Mouse (Mus musculus) liver, embryonic 13.5 days (tissue): ENCODE measurements around the gene Myo10. TPM values are rescaled to one million over a fixed set of nuclear protein-coding genes. Genes with fewer than 3 reads are reported as not detected.
A peak's percentile ranks its signal among the peaks of the same experiment; 100 is the strongest.

Source experiments
- ATAC-seq: fragments of 200-750 bp; cut with Nextera tagmentation; 2 replicates; pipeline ENCODE4 v1.8.0; 2017; ENCODE audit warnings: low read depth, mild to moderate bottlenecking, moderate number of reproducible peaks, moderate library complexity
- DNase-seq: peaks from one replicate; pipeline ENCODE4 v3.0.0; 2022
- H3K27ac ChIP-seq: fragments of 300-500 bp; sonication (generic); 2 replicates; pipeline ENCODE4 v1.5.1; 2015; ENCODE audit warnings: moderate library complexity, mild to moderate bottlenecking, inconsistent platforms
- H3K27me3 ChIP-seq: fragments of 300-500 bp; sonication (generic); 2 replicates; pipeline ENCODE4 v1.6.1; 2015; ENCODE audit warnings: mild to moderate bottlenecking, inconsistent platforms
- H3K36me3 ChIP-seq: fragments of 300-500 bp; sonication (generic); 2 replicates; pipeline ENCODE4 v1.6.1; 2015; ENCODE audit warnings: mild to moderate bottlenecking, inconsistent platforms
- H3K4me1 ChIP-seq: fragments of 300-500 bp; sonication (generic); replicated peaks from 2 replicates; pipeline ENCODE4 v1.6.1; 2015; ENCODE audit warnings: inconsistent platforms
- H3K4me2 ChIP-seq: fragments of 300-500 bp; sonication (generic); 2 replicates; pipeline ENCODE4 v1.6.1; 2015; ENCODE audit warnings: inconsistent platforms, mild to moderate bottlenecking, moderate library complexity
- H3K4me3 ChIP-seq: fragments of 300-500 bp; sonication (generic); replicated peaks from 2 replicates; pipeline ENCODE4 v1.5.1; 2015; ENCODE audit warnings: mild to moderate bottlenecking, inconsistent platforms
- H3K9ac ChIP-seq: fragments of 300-500 bp; sonication (generic); 2 replicates; pipeline ENCODE4 v1.6.1; 2015; ENCODE audit warnings: mild to moderate bottlenecking, inconsistent platforms
- H3K9me3 ChIP-seq: fragments of 300-500 bp; sonication (generic); replicated peaks from 2 replicates; pipeline ENCODE4 v1.6.1; 2016; ENCODE audit warnings: inconsistent platforms
- WGBS: fragments of 180-500 bp; shearing (Covaris S2); methylation state at CpG from one replicate; pipeline ENCODE4 v1.1.7; 2015; ENCODE audit not compliant: insufficient replicate concordance; 5-methylcytosine and 5-hydroxymethylcytosine counted together
- polyA plus RNA-seq: library from polyadenylated mRNA; unstranded; fragments of >200 nt; fragmentation: Nextera tagmentation; extraction: Ambion mirVana; gene quantifications from 2 replicates; pipeline ENCODE4 v1.2.1, GENCODE M21; 2015

Myo10 gene
- polyA plus RNA-seq, 1 experiment from 2014 or later, result 3.8 TPM

DNA sequence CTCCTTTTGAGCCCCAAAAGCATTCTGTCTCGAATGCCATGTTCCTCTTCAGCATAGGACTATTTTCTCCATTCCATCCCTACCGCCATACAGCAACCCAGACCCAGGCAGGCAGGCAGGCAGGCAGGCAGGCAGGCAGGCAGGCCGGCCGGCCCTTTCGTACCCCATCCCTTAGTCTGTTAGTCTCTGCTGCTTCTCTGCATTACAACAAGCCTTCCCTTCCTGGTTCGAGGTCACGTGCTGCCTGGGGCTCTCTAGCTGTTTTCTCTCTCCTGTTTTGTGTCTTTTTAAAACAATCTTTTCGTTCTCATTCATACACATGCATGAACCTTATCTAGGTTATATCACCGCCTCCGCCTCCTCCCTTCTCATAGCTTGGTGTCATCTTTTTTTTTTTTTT, 149.5 kb downstream of the Myo10 start:
- ATAC-seq, result no peak
- H3K9me3 ChIP-seq, result no peaks in the 10 kb centered on the region
- no peak overlapping the region for H3K4me3 ChIP-seq

DNA sequence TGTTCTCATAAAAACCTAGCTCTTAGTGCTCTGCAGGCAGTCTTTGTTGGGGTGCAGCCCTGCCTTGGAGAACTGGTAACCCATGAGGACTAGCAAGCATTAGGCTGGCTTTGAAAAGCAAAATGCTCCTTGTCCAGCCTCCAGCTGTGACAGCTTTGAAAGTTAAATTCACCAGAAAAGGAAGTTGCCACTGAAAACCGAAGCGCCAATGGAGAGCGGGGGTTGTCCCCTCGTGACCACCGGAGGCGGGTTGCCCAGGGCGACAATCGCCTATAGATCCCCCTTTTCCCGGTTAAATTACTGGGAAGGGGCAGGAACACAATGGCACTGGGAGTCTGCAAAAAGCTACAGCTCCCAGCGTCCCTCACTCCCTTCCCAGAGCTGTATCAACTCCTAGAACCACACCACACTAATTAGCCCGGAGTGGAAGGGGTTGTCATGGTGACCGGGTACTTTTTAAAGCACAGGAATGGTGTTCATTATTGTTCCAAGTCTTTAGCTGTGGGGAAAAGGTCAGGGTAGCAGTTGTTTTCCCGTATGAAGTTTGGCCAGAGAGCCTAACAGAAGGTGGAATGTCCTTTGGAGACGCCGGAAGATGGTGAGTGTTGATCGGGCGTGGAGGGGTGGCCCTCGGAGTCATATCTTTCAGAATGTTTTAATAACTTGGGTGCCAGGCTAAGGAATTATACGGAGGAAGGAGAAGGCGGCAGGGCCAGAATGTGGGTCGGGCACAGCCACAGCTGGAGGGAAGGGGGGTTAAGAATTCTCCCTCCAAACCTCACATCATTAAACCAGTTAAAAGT, 151.6 kb downstream of the Myo10 start:
- DNase-seq, result no peak
- peaks cover 5% of the 10 kb centered on the region; the same call in 1 of the 2 replicates for H3K36me3 ChIP-seq

More for the DNA sequence above, 149.5 kb downstream of the Myo10 start:
- no peaks in the 10 kb centered on the region for H3K27me3 ChIP-seq
- no peak overlapping the region for H3K27ac ChIP-seq
- WGBS, result 73% methylated on average over 10 of the region's 10 CpGs
- H3K4me2 ChIP-seq, result no peak overlapping the region
- peaks cover 15% of the 10 kb centered on the region for H3K4me1 ChIP-seq
- H3K9ac ChIP-seq, result no peak overlapping the region
- H3K36me3 ChIP-seq, result 0 out of 2 replicates have a peak, but pooled peaks cover 3% of the 10 kb centered on the region
- no peak for DNase-seq

DNA sequence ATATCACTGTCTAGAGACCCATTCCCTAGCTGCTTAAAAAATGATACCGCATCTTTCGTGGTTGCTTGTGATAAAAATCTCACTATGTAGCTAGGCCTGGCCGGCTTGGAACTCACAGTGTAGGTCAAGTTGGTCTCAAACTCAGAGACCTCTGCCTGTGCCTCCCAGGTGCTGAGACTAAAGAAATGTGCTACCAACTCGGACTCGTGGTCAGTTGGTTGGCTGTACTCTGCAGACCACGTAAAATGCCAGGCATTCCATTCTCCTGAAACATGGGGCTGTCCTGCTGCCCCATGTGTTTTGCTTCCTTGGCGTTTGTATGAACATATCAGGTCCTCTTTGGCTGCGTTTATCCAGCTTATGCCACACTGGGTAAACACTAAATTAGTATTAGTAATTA, 156.6 kb downstream of the Myo10 start:
- WGBS, result 73% methylated on average over 8 of the region's 8 CpGs
- Histone ChIP-seq H3K4me3 (no peak overlapping the region), H3K27me3 (no peaks in the 10 kb centered on the region), H3K27ac (no peak overlapping the region), H3K4me2 (no peak overlapping the region), H3K4me1 (no peaks in the 10 kb centered on the region), H3K36me3 (peaks cover 25% of the 10 kb centered on the region), H3K9ac (no peak overlapping the region), H3K9me3 (no peaks in the 10 kb centered on the region)
- no peak for DNase-seq
- no peak for ATAC-seq

More for the DNA sequence above, 151.6 kb downstream of the Myo10 start:
- 25% methylated on average over 21 of the region's 21 CpGs for WGBS
- Histone ChIP-seq H3K4me1 (peaks cover 4% of the 10 kb centered on the region; the same call in 1 of the 2 replicates), H3K27ac (peak overlapping the region; percentile 3; the same call in 1 of the 2 replicates), H3K4me2 (peak overlapping the region; percentile 41), H3K9me3 (no peaks in the 10 kb centered on the region), H3K27me3 (no peaks in the 10 kb centered on the region), H3K9ac (no peak overlapping the region), H3K4me3 (peak overlapping the region; percentile 29)
- peak; percentile 23; the same call in 1 of the 2 replicates for ATAC-seq

DNA sequence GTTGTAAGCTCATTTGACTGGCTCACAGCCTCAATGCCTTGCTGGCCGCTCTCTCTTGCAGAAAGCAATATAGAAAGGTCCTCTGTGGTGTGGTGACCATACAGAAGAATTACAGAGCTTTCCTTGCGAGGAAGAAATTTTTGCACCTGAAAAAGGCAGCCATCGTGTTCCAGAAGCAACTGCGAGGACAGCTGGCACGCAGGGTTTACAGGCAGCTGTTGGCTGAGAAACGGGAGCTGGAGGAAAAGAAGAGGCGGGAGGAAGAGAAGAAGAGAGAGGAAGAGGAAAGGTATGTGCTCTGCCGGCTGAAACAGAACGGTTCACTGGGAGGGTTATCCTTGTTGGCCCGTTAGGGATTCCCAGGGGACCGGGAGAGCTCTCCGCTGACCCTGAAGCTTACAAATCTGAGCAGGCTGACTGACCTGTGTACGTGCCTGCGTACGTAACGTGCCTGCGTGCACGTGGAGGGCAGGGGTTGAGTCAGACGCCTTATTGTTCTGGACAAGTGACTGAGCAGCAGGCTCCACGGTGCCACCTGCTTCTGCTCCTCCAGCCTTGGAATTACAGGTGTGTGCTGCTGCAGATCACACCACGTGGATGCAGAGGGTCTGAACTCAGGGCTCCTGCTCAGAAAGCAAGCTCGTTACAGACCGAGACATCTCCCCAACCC, 157.3 kb downstream of the Myo10 start:
- no peaks in the 10 kb centered on the region for H3K27me3 ChIP-seq
- H3K4me1 ChIP-seq, result no peaks in the 10 kb centered on the region
- ATAC-seq, result no peak
- H3K4me2 ChIP-seq, result no peak overlapping the region
- no peak overlapping the region for H3K4me3 ChIP-seq
- H3K9ac ChIP-seq, result no peak overlapping the region
- H3K27ac ChIP-seq, result no peak overlapping the region
- no peaks in the 10 kb centered on the region for H3K9me3 ChIP-seq
- WGBS, result 78% methylated on average over 23 of the region's 23 CpGs
- no peak for DNase-seq
- H3K36me3 ChIP-seq, result peaks cover 25% of the 10 kb centered on the region

GRCm38 (mm10) chr15:25781053-25781452, 158.7 kb downstream of the Myo10 start:
- 84% methylated on average over 33 of the region's 33 CpGs for WGBS
- peaks cover 31% of the 10 kb centered on the region for H3K36me3 ChIP-seq
- no peak overlapping the region for H3K4me2 ChIP-seq
- no peak overlapping the region for H3K9ac ChIP-seq
- no peaks in the 10 kb centered on the region for H3K9me3 ChIP-seq
- H3K4me3 ChIP-seq, result no peak overlapping the region
- H3K27me3 ChIP-seq, result no peaks in the 10 kb centered on the region
- ATAC-seq, result no peak
- no peaks in the 10 kb centered on the region for H3K4me1 ChIP-seq
- no peak overlapping the region for H3K27ac ChIP-seq
- no peak for DNase-seq

GRCm38 (mm10) chr15:25785456-25786390, 163.4 kb downstream of the Myo10 start:
- DNase-seq (no peak), ATAC-seq (no peak)
- Histone ChIP-seq H3K27ac (no peak overlapping the region), H3K4me2 (no peak overlapping the region), H3K9me3 (no peaks in the 10 kb centered on the region), H3K27me3 (no peaks in the 10 kb centered on the region), H3K4me3 (no peak overlapping the region), H3K9ac (no peak overlapping the region), H3K4me1 (no peaks in the 10 kb centered on the region), H3K36me3 (peaks cover 36% of the 10 kb centered on the region)
- 83% methylated on average over 35 of the region's 35 CpGs for WGBS

DNA sequence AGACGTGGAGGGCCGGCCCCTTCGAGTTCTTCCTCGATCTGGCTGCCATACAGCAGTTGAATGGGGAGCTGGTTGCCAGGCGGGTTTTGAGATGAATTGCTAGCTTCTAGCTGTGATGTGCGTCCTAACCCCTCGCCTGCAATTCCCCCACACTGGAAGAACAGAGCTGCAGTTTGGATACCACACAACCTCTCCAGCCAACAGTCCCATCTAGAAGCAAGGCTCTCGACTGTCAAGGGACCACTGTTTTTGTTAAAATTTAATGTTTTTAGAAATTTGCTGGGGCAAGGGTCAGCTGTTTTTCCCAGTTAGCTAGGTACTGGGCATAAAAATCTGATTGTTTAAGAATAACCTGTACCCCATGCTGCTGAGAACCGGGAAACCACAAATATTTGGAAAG, 165.1 kb downstream of the Myo10 start:
- Histone ChIP-seq H3K9me3 (no peaks in the 10 kb centered on the region), H3K9ac (no peak overlapping the region), H3K4me2 (no peak overlapping the region), H3K27ac (no peak overlapping the region), H3K4me3 (no peak overlapping the region), H3K27me3 (no peaks in the 10 kb centered on the region), H3K36me3 (peaks cover 26% of the 10 kb centered on the region), H3K4me1 (no peaks in the 10 kb centered on the region)
- ATAC-seq (no peak), DNase-seq (no peak)
- WGBS, result 72% methylated on average over 9 of the region's 9 CpGs

GRCm38 (mm10) chr15:25787965-25788364, 165.6 kb downstream of the Myo10 start:
- Histone ChIP-seq H3K27me3 (no peaks in the 10 kb centered on the region), H3K9me3 (no peaks in the 10 kb centered on the region), H3K4me2 (no peak overlapping the region), H3K36me3 (peaks cover 21% of the 10 kb centered on the region; the same call in 1 of the 2 replicates), H3K27ac (no peak overlapping the region), H3K9ac (no peak overlapping the region), H3K4me1 (no peaks in the 10 kb centered on the region), H3K4me3 (no peak overlapping the region)
- no peak for ATAC-seq
- 76% methylated on average over 8 of the region's 8 CpGs for WGBS
- no peak for DNase-seq

DNA sequence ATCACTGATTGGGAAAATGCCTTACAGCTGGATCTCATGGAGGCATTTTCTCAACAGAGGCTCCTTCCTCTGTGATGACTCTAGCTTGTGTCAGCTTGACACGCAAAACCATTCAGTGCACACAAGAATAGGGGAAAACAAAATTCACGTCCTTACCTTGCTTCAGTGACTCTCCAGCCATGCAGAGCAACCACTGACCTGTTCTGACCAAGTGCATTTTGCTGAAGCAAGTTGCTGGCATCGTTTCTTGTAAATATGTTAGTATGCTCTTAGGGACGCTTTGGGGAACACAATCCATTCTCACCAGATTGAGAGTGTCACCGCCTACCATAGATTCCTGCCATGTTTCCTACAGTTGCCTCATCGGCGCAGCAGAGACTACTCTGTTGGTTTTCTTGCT, 166.2 kb downstream of the Myo10 start:
- Histone ChIP-seq H3K4me3 (no peak overlapping the region), H3K27me3 (no peaks in the 10 kb centered on the region), H3K4me2 (no peak overlapping the region), H3K36me3 (peaks cover 25% of the 10 kb centered on the region; the same call in 1 of the 2 replicates), H3K4me1 (no peaks in the 10 kb centered on the region), H3K9ac (no peak overlapping the region), H3K9me3 (no peaks in the 10 kb centered on the region), H3K27ac (no peak overlapping the region)
- DNase-seq (no peak), ATAC-seq (no peak)
- 74% methylated on average over 7 of the region's 7 CpGs for WGBS

- Histone ChIP-seq H3K9me3 (no peaks in the 10 kb centered on the region), H3K9ac (no peak overlapping the region), H3K4me2 (no peak overlapping the region), H3K27ac (no peak overlapping the region), H3K4me1 (no peaks in the 10 kb centered on the region), H3K36me3 (peaks cover 30% of the 10 kb centered on the region; the same call in 1 of the 2 replicates), H3K27me3 (no peaks in the 10 kb centered on the region), H3K4me3 (no peak overlapping the region)
- WGBS, result 78% methylated on average over 10 of the region's 10 CpGs
- ATAC-seq, result no peak
- no peak for DNase-seq
Observed at GRCm38 (mm10) chr15:25789241-25789640, 166.9 kb downstream of the Myo10 start.
